Mouse (Mus musculus) kidney, adult 9 months (tissue): ENCODE measurements at regions not wholly inside any gene's neighbourhood (a gene's known extent, or its start where the extent isn't known, plus 50 kb on each side); places are given as distances from the start of the nearest gene placed in this dataset.

Experiments
- DNase-seq: peaks from one replicate; pipeline ENCODE4 v3.0.0; 2022

- no peak for DNase-seq
Measured at GRCm38 (mm10) chr6:117575057-117575456, 265.9 kb upstream of the Zfp637 start.

GRCm38 (mm10) chr6:117576021-117576420 is 265.0 kb upstream of the Zfp637 start:
- DNase-seq: no peak

- DNase-seq: peak; percentile 43
Measured at GRCm38 (mm10) chr6:117577539-117578521, 263.1 kb upstream of the Zfp637 start.

GRCm38 (mm10) chr6:117580951-117581350 is 260.0 kb upstream of the Zfp637 start:
- no peak for DNase-seq

- DNase-seq: no peak
Measured at GRCm38 (mm10) chr6:117583121-117583520, 257.9 kb upstream of the Zfp637 start.

GRCm38 (mm10) chr6:117584563-117584962 is 256.4 kb upstream of the Zfp637 start:
- DNase-seq: no peak

GRCm38 (mm10) chr6:117596166-117596840 is 244.7 kb upstream of the Zfp637 start:
- no peak for DNase-seq

- DNase-seq: peak; percentile 47
Measured at GRCm38 (mm10) chr6:117604834-117605233, 236.1 kb upstream of the Zfp637 start.

GRCm38 (mm10) chr6:117605685-117606084 is 235.3 kb upstream of the Zfp637 start:
- no peak for DNase-seq

GRCm38 (mm10) chr6:117606211-117606610 is 234.8 kb upstream of the Zfp637 start:
- DNase-seq: no peak

- DNase-seq: peak; percentile 28
Measured at GRCm38 (mm10) chr6:117607023-117607422, 234.0 kb upstream of the Zfp637 start.

GRCm38 (mm10) chr6:117609476-117610404 is 231.2 kb upstream of the Zfp637 start:
- DNase-seq: no peak

GRCm38 (mm10) chr6:117611281-117611680 is 229.7 kb upstream of the Zfp637 start:
- DNase-seq: no peak

GRCm38 (mm10) chr6:117611965-117612364 is 229.0 kb upstream of the Zfp637 start:
- no peak for DNase-seq

- DNase-seq: peak; percentile 90
Measured at GRCm38 (mm10) chr6:117612421-117612820, 228.6 kb upstream of the Zfp637 start.

- peak; percentile 24 for DNase-seq
Measured at GRCm38 (mm10) chr6:117613656-117614350, 227.2 kb upstream of the Zfp637 start.

GRCm38 (mm10) chr6:117614386-117614785 is 226.6 kb upstream of the Zfp637 start:
- no peak for DNase-seq

- DNase-seq: no peak
Measured at GRCm38 (mm10) chr6:117617168-117617567, 223.8 kb upstream of the Zfp637 start.

GRCm38 (mm10) chr6:117617951-117618350 is 223.0 kb upstream of the Zfp637 start:
- DNase-seq: no peak

GRCm38 (mm10) chr6:117619606-117620005 is 221.4 kb upstream of the Zfp637 start:
- no peak for DNase-seq

- no peak for DNase-seq
Measured at GRCm38 (mm10) chr6:117622446-117622845, 218.5 kb upstream of the Zfp637 start.

GRCm38 (mm10) chr6:117622946-117623345 is 218.0 kb upstream of the Zfp637 start:
- no peak for DNase-seq
